Mouse (Mus musculus) small intestine, adult 2 months (tissue): ENCODE measurements at regions not wholly inside any gene's neighbourhood (a gene's known extent, or its start where the extent isn't known, plus 50 kb on each side); places are given as distances from the start of the nearest gene placed in this dataset.

Source experiments
- CTCF ChIP-seq: fragments of 200-500 bp; IDR thresholded peaks from 2 replicates; pipeline ENCODE4 v1.5.1; 2012; ENCODE audit warnings: low read depth, mild to moderate bottlenecking, control low read depth, inconsistent platforms, low read length, moderate library complexity, mixed read lengths; ENCODE audit not compliant: insufficient replicate concordance, insufficient read length; ENCODE audit errors: extremely low read depth
- POLR2A ChIP-seq: fragments of 200-500 bp; IDR thresholded peaks from 2 replicates; pipeline ENCODE4 v1.6.1; 2012; ENCODE audit warnings: low read depth, mild to moderate bottlenecking, control low read depth, inconsistent platforms, low read length, moderate library complexity

GRCm38 (mm10) chr10:9229116-9229515 lies 343.2 kb upstream of the Sash1 start:
- no peak for TF ChIP-seq CTCF
- no peak for TF ChIP-seq POLR2A
